Mouse (Mus musculus): ENCODE results near the gene Ubr4. TPM values are rescaled to one million over a fixed set of nuclear protein-coding genes. Genes with fewer than 3 reads are reported as not detected.
A peak's percentile ranks its signal among the peaks of the same experiment; 100 is the strongest.

Ubr4 gene
- polyA plus RNA-seq, 1 experiment from 2014 or later = 86.6 TPM

DNA sequence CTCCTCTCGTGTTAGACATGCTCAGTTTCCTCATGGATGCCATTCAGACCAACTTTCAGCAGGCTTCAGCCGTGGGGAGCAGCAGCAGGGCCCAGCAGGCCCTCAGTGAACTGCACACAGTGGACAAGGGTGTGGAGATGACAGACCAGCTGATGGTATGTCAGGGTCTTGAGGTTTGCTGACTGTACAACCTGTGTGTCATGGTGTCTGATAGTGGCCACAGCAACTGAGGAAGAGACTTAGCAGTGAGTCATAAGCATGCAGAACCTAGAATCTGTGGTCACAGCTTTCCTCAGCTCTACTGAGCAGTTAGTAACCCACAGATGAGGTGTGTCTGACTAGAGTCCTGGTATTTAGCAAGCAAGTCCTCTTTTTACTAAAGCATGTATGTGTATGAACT lies 70.0 kb downstream of the Ubr4 start:
- no peak overlapping the region for H3K27ac ChIP-seq (ENCODE audit: low read length)
- H3K9ac ChIP-seq (replicated peaks; ENCODE audit: low read depth, low read length) = no peak overlapping the region
- H3K27me3 ChIP-seq (ENCODE audit: control insufficient read depth, insufficient read depth, low read length) = no peaks in the 10 kb centered on the region
- ATAC-seq (ENCODE audit: insufficient number of reproducible peaks, insufficient read depth, low FRiP score, low read depth) = no peak
- peaks cover 95% of the 10 kb centered on the region for H3K36me3 ChIP-seq (ENCODE audit: control insufficient read depth, insufficient read depth, low read length)
- no peaks in the 10 kb centered on the region for H3K9me3 ChIP-seq (ENCODE audit: control insufficient read depth, low read depth, low read length)
- no peaks in the 10 kb centered on the region for H3K4me1 ChIP-seq (ENCODE audit: control insufficient read depth, insufficient read depth, low read length)
- WGBS = 95% methylated on average over 2 of the region's 2 CpGs
- no peak overlapping the region for H3K4me3 ChIP-seq (ENCODE audit: low read depth, low read length)
- no peak overlapping the region for H3K4me2 ChIP-seq (replicated peaks; ENCODE audit: low read depth, low read length)

GRCm38 (mm10) chr4:139423270-139423669 lies 70.9 kb downstream of the Ubr4 start:
- H3K27me3 ChIP-seq (ENCODE audit: control insufficient read depth, insufficient read depth, low read length) = no peaks in the 10 kb centered on the region
- no peak for ATAC-seq (ENCODE audit: insufficient number of reproducible peaks, insufficient read depth, low FRiP score, low read depth)
- no peak overlapping the region for H3K9ac ChIP-seq (replicated peaks; ENCODE audit: low read depth, low read length)
- no peak overlapping the region for H3K4me3 ChIP-seq (ENCODE audit: low read depth, low read length)
- H3K4me1 ChIP-seq (ENCODE audit: control insufficient read depth, insufficient read depth, low read length) = no peaks in the 10 kb centered on the region
- peaks cover 95% of the 10 kb centered on the region for H3K36me3 ChIP-seq (ENCODE audit: control insufficient read depth, insufficient read depth, low read length)
- WGBS = 84% methylated on average over 2 of the region's 2 CpGs
- no peak overlapping the region for H3K4me2 ChIP-seq (replicated peaks; ENCODE audit: low read depth, low read length)
- H3K9me3 ChIP-seq (ENCODE audit: control insufficient read depth, low read depth, low read length) = no peaks in the 10 kb centered on the region
- H3K27ac ChIP-seq (ENCODE audit: low read length) = no peak overlapping the region

DNA sequence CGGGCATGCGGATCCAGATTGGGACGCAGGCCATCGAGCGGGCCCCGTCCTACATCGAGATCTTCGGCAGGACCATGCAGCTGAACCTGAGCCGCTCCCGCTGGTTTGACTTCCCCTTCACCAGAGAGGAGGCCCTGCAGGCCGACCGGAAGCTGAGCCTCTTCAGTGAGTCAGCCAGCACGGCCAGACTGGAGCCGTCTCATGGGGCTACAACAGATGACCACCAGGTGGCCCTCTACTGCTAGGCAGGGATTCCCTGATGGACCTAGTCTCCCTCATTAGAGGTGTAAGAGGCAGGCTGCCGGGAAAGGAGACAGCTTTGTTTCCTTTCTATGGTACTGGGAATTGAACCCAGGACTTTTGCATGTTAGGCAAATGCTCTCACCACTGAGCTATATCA lies 77.8 kb downstream of the Ubr4 start:
- H3K36me3 ChIP-seq (ENCODE audit: control insufficient read depth, insufficient read depth, low read length) = peaks cover 97% of the 10 kb centered on the region
- H3K9me3 ChIP-seq (ENCODE audit: control insufficient read depth, low read depth, low read length) = no peaks in the 10 kb centered on the region
- no peak overlapping the region for H3K4me3 ChIP-seq (ENCODE audit: low read depth, low read length)
- no peaks in the 10 kb centered on the region for H3K27me3 ChIP-seq (ENCODE audit: control insufficient read depth, insufficient read depth, low read length)
- H3K9ac ChIP-seq (replicated peaks; ENCODE audit: low read depth, low read length) = no peak overlapping the region
- ATAC-seq (ENCODE audit: insufficient number of reproducible peaks, insufficient read depth, low FRiP score, low read depth) = 0 out of 2 replicates have a peak, but pooled peaks have one; percentile 58
- no peak overlapping the region for H3K4me2 ChIP-seq (replicated peaks; ENCODE audit: low read depth, low read length)
- 51% methylated on average over 15 of the region's 15 CpGs for WGBS
- H3K27ac ChIP-seq (ENCODE audit: low read length) = no peak overlapping the region
- H3K4me1 ChIP-seq (ENCODE audit: control insufficient read depth, insufficient read depth, low read length) = no peaks in the 10 kb centered on the region

GRCm38 (mm10) chr4:139430891-139431290 lies 78.5 kb downstream of the Ubr4 start:
- WGBS = 56% methylated on average over 4 of the region's 4 CpGs
- H3K9ac ChIP-seq (replicated peaks; ENCODE audit: low read depth, low read length) = no peak overlapping the region
- H3K4me3 ChIP-seq (ENCODE audit: low read depth, low read length) = no peak overlapping the region
- H3K4me1 ChIP-seq (ENCODE audit: control insufficient read depth, insufficient read depth, low read length) = no peaks in the 10 kb centered on the region
- no peaks in the 10 kb centered on the region for H3K27me3 ChIP-seq (ENCODE audit: control insufficient read depth, insufficient read depth, low read length)
- H3K36me3 ChIP-seq (ENCODE audit: control insufficient read depth, insufficient read depth, low read length) = peaks cover 97% of the 10 kb centered on the region
- no peak for ATAC-seq (ENCODE audit: insufficient number of reproducible peaks, insufficient read depth, low FRiP score, low read depth)
- H3K4me2 ChIP-seq (replicated peaks; ENCODE audit: low read depth, low read length) = no peak overlapping the region
- no peaks in the 10 kb centered on the region for H3K9me3 ChIP-seq (ENCODE audit: control insufficient read depth, low read depth, low read length)
- H3K27ac ChIP-seq (ENCODE audit: low read length) = no peak overlapping the region

DNA sequence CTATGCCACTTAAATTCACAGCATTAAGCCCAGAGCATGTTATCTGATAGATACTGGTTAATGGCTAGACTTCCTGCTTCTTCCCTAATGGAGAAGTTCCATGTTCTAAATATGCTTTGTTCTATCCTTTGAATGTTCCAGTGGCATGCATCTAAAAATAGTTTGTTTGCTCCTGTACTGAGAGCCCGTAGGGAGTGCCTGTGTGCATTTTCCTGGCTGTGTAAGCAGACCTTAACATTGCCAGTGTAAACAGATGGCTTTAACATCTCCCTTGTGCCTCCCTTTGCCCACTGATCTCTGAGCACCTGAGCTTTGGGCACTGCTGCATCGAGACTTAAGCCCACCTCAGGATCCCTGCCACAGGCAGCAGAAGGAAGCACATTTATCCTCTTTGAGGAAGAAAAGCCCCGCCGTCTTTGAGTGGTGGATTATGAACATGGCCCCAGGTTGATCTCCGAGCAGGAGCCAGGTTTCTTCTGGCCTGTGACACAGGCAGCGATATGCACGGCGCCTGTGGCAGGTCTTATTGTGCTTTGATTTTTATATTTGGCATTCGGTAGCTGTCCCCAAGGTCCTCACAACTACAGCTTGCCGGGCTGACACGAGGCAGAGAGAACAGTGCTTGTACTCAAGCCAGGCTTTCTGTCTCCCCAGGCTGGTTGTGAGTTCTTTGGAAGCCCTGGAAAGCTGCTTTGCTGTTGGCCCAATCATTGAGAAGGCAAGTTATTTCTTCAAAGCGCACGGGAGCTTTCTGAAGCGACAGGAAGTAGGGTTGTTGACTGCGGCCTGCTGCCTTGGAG lies 80.8 kb downstream of the Ubr4 start:
- no peak overlapping the region for H3K9ac ChIP-seq (replicated peaks; ENCODE audit: low read depth, low read length)
- no peaks in the 10 kb centered on the region for H3K27me3 ChIP-seq (ENCODE audit: control insufficient read depth, insufficient read depth, low read length)
- H3K27ac ChIP-seq (ENCODE audit: low read length) = no peak overlapping the region
- H3K4me3 ChIP-seq (ENCODE audit: low read depth, low read length) = no peak overlapping the region
- no peaks in the 10 kb centered on the region for H3K9me3 ChIP-seq (ENCODE audit: control insufficient read depth, low read depth, low read length)
- H3K4me1 ChIP-seq (ENCODE audit: control insufficient read depth, insufficient read depth, low read length) = no peaks in the 10 kb centered on the region
- 85% methylated on average over 15 of the region's 15 CpGs for WGBS
- no peak overlapping the region for H3K4me2 ChIP-seq (replicated peaks; ENCODE audit: low read depth, low read length)
- no peak for ATAC-seq (ENCODE audit: insufficient number of reproducible peaks, insufficient read depth, low FRiP score, low read depth)
- H3K36me3 ChIP-seq (ENCODE audit: control insufficient read depth, insufficient read depth, low read length) = peaks cover 98% of the 10 kb centered on the region

DNA sequence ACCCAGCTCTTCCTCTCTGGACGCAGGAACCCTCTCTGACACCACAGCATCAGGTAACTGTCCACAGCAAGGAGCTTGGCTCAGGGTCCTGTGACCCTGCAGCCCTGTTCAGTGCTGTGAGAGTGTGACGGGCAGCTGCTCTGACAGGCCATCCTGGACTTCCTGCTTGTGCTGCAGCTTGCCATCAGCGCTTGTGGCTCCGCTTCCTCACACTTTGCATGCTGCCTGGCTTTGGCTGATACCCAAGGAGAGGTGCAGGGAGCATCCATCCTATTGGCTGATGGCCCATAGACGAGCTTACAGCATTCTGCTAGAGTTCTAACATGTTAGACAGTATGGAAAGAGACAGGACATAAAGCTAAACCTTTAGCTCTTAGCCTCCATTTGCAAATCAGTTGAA lies 88.8 kb downstream of the Ubr4 start:
- H3K4me3 ChIP-seq (ENCODE audit: low read depth, low read length) = no peak overlapping the region
- H3K4me2 ChIP-seq (replicated peaks; ENCODE audit: low read depth, low read length) = no peak overlapping the region
- H3K27me3 ChIP-seq (ENCODE audit: control insufficient read depth, insufficient read depth, low read length) = no peaks in the 10 kb centered on the region
- H3K9me3 ChIP-seq (ENCODE audit: control insufficient read depth, low read depth, low read length) = no peaks in the 10 kb centered on the region
- 87% methylated on average over 5 of the region's 5 CpGs for WGBS
- ATAC-seq (ENCODE audit: insufficient number of reproducible peaks, insufficient read depth, low FRiP score, low read depth) = no peak
- H3K27ac ChIP-seq (ENCODE audit: low read length) = no peak overlapping the region
- H3K36me3 ChIP-seq (ENCODE audit: control insufficient read depth, insufficient read depth, low read length) = peaks cover 92% of the 10 kb centered on the region
- H3K9ac ChIP-seq (replicated peaks; ENCODE audit: low read depth, low read length) = no peak overlapping the region
- H3K4me1 ChIP-seq (ENCODE audit: control insufficient read depth, insufficient read depth, low read length) = no peaks in the 10 kb centered on the region

- Histone ChIP-seq H3K4me3 (ENCODE audit: low read depth, low read length) (no peak overlapping the region), H3K27me3 (ENCODE audit: control insufficient read depth, insufficient read depth, low read length) (no peaks in the 10 kb centered on the region), H3K9ac (replicated peaks; ENCODE audit: low read depth, low read length) (no peak overlapping the region), H3K4me2 (replicated peaks; ENCODE audit: low read depth, low read length) (no peak overlapping the region), H3K9me3 (ENCODE audit: control insufficient read depth, low read depth, low read length) (no peaks in the 10 kb centered on the region), H3K4me1 (ENCODE audit: control insufficient read depth, insufficient read depth, low read length) (no peaks in the 10 kb centered on the region), H3K36me3 (ENCODE audit: control insufficient read depth, insufficient read depth, low read length) (peaks cover 92% of the 10 kb centered on the region), H3K27ac (ENCODE audit: low read length) (no peak overlapping the region)
- WGBS = 89% methylated on average over 4 of the region's 4 CpGs
- ATAC-seq (ENCODE audit: insufficient number of reproducible peaks, insufficient read depth, low FRiP score, low read depth) = no peak
Measured at GRCm38 (mm10) chr4:139441806-139442205, 89.4 kb downstream of the Ubr4 start.

- no peaks in the 10 kb centered on the region for H3K27me3 ChIP-seq (ENCODE audit: control insufficient read depth, insufficient read depth, low read length)
- no peaks in the 10 kb centered on the region for H3K9me3 ChIP-seq (ENCODE audit: control insufficient read depth, low read depth, low read length)
- peaks cover 91% of the 10 kb centered on the region for H3K36me3 ChIP-seq (ENCODE audit: control insufficient read depth, insufficient read depth, low read length)
- no peaks in the 10 kb centered on the region for H3K4me1 ChIP-seq (ENCODE audit: control insufficient read depth, insufficient read depth, low read length)
- no peak overlapping the region for H3K4me2 ChIP-seq (replicated peaks; ENCODE audit: low read depth, low read length)
- no peak overlapping the region for H3K4me3 ChIP-seq (ENCODE audit: low read depth, low read length)
- H3K27ac ChIP-seq (ENCODE audit: low read length) = no peak overlapping the region
- ATAC-seq (ENCODE audit: insufficient number of reproducible peaks, insufficient read depth, low FRiP score, low read depth) = no peak
- no peak overlapping the region for H3K9ac ChIP-seq (replicated peaks; ENCODE audit: low read depth, low read length)
- 89% methylated on average over 15 of the region's 15 CpGs for WGBS
Measured at GRCm38 (mm10) chr4:139442391-139443355, 90.3 kb downstream of the Ubr4 start.

Measured in stomach, embryonic 14.5 days (tissue).